Mouse (Mus musculus) thymus, postnatal 36 days (tissue): ENCODE data around the gene Fbh1.

Experiments used
- DNase-seq, 2 experiments: peaks; one replicate each; pipeline ENCODE4 v3.0.0; 2022; ENCODE audit warnings: mixed read lengths in 2 of 2

Fbh1 gene

GRCm38 (mm10) chr2:11777091-11778068, at the start of gene Fbh1, which contains the start of gene Ankrd16:
Fbh1 (minus strand) TSS chr2:11777582.
Ankrd16 (plus strand) TSS chr2:11777876.
- DNase-seq: peak; percentile 100

GRCm38 (mm10) chr2:11801299-11801930, 24.0 kb upstream of the Fbh1 start:
- no peak for DNase-seq

GRCm38 (mm10) chr2:11797930-11798364, 20.6 kb upstream of the Fbh1 start:
- no peak for DNase-seq

- no peak for DNase-seq
Observed at GRCm38 (mm10) chr2:11794668-11795067, 17.3 kb upstream of the Fbh1 start.

GRCm38 (mm10) chr2:11784159-11784558, 6.8 kb upstream of the Fbh1 start:
- DNase-seq: no peak

GRCm38 (mm10) chr2:11778087-11778823, 873 bp upstream of the Fbh1 start:
- peak; percentile 85 to 86 for DNase-seq

GRCm38 (mm10) chr2:11776415-11776814, 967 bp downstream of the Fbh1 start:
- DNase-seq: no peak

GRCm38 (mm10) chr2:11775121-11775520, 2.3 kb downstream of the Fbh1 start:
- no peak for DNase-seq

GRCm38 (mm10) chr2:11774426-11774825, 3.0 kb downstream of the Fbh1 start:
- no peak for DNase-seq

- DNase-seq: no peak
Observed at GRCm38 (mm10) chr2:11772401-11772800, 5.0 kb downstream of the Fbh1 start.

- no peak for DNase-seq
Observed at GRCm38 (mm10) chr2:11771701-11772100, 5.7 kb downstream of the Fbh1 start.

GRCm38 (mm10) chr2:11767161-11767545, 10.2 kb downstream of the Fbh1 start:
- no peak for DNase-seq

GRCm38 (mm10) chr2:11766485-11767160, 10.8 kb downstream of the Fbh1 start:
- DNase-seq: no peak

- DNase-seq: no peak
Observed at GRCm38 (mm10) chr2:11765694-11766093, 11.7 kb downstream of the Fbh1 start.

- no peak for DNase-seq
Observed at GRCm38 (mm10) chr2:11762541-11762940, 14.8 kb downstream of the Fbh1 start.

GRCm38 (mm10) chr2:11739516-11740051, 37.8 kb downstream of the Fbh1 start:
- DNase-seq: no peak

GRCm38 (mm10) chr2:11738794-11739193, 38.6 kb downstream of the Fbh1 start:
- no peak for DNase-seq

- no peak for DNase-seq
Observed at GRCm38 (mm10) chr2:11735853-11736252, 41.5 kb downstream of the Fbh1 start.

GRCm38 (mm10) chr2:11732978-11733377, 44.4 kb downstream of the Fbh1 start:
- no peak for DNase-seq

- no peak for DNase-seq
Observed at GRCm38 (mm10) chr2:11729091-11729490, 48.3 kb downstream of the Fbh1 start.

- no peak for DNase-seq
Observed at GRCm38 (mm10) chr2:11727574-11727973, 49.8 kb downstream of the Fbh1 start.

- no peak for DNase-seq
Observed at GRCm38 (mm10) chr2:11722564-11722963, 54.8 kb downstream of the Fbh1 start.
